Mouse (Mus musculus): Measurements from ENCODE around the gene Gm10295.

The Gm10295 gene

DNA sequence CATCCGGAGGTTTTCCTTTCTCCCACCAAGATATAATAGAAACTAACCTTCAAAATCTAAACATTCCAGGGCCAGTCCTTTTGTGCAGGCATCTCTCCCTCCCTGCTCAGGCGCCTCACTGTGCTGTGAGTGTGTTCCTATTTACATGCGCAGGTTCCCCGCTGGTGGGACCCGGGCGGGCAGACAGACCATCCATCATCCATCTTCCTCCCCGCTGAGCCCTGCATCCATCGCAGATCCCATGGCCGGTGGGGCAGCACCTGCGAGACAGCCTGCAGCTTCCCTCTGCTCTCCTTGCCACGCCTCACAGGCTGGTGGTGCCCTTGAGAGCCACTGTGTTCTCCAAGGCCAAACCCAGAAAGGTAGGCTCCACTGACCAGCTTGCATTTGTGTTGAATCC, at the start of gene Gm10295:
Gene Gm10295, minus strand, starts transcription at position 122 of the 400 bp plus-strand sequence.
- no peak for DNase-seq (ENCODE audit: low spot score)

DNA sequence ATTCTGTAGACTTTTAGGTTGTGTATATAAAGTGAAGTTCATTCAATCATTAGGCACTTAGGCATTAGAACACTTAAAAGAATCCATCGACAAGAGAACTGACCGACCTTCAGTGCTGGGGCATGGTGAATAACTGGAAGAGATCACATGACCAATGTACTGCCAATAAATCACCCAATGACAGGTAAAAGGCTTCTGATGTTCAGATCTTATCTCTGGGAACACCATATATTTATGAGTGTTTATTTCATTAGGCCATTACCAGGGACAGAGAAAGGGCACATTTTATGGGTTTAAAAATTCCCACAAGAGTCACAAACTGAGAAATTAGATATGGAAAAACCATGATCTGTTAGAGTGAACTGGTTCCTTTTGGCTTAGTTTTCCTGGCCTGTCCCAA, 49.7 kb upstream of the Gm10295 start:
- no peak for DNase-seq (ENCODE audit: low spot score)

DNA sequence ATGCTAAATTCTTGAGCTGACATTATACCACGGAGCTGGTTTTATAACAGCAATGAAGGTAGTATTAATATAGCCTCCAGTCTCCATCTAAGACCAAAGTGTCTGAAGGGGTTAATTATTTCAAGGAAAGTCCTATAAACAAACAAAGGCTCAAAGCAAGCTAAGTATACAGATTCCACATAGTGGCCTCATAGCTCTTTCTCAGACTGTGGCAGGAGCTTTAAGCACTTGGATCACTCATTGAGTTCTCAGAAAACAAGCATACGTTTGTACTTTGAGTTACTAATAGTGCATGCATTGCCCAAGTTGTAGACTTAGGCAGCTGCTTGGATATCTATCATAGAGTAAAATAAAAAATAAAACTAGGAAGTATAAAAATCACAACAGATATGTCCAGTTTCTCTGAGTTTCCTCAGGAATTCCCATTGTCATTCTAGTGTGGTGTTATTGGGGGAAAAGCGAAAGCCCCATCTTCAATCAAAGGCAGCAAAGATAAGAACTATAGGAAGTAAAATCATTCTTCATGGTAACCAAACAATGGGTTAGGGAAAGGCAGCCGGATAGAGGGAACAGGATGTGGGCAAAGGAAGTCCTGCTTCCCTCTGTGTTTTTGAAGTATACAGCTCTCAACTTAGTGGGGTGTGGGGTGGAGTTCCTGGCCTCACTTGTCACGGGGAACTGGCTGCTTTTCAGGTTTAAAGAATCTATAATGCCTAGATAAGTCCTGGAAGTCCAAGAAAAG, 48.8 kb upstream of the Gm10295 start:
- DNase-seq (ENCODE audit: low spot score), result no peak

DNA sequence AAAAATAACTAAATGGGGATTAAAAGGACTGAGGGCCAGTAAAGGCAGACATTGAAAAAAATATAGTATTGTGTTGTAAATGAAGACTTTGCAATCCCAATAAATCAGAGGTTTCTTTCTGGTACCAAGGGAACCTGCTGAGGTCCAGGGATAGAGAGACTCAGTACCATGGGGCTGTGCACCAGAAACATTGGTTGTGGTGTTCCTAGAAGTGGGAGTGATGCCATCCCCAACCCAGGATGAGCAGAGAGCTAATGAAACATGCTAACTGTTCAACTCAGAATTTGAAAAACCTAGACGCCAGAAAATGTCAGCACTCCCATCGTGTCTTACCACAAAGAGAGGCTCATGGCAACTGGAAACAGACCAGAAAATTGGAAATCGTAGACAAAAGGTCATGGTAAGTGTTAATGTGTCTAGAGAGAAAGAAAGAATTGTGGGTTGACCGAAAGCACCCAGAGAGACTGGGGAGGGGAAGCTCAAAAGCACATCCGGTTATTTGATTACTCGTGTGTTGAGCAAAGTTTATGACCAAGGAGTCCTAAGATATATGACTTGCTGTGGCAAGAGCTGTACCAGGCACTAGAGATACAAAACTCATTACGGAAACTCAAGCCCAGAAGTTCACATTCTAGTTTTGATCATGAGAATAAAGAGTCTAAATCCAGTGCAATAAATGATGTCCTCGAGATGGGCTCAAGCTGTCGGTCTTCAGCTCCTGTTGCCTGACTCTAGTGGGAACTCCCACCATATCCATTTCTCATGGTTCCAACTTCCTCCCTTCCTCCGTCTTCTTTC, 47.9 kb upstream of the Gm10295 start:
- no peak for DNase-seq (ENCODE audit: low spot score)

DNA sequence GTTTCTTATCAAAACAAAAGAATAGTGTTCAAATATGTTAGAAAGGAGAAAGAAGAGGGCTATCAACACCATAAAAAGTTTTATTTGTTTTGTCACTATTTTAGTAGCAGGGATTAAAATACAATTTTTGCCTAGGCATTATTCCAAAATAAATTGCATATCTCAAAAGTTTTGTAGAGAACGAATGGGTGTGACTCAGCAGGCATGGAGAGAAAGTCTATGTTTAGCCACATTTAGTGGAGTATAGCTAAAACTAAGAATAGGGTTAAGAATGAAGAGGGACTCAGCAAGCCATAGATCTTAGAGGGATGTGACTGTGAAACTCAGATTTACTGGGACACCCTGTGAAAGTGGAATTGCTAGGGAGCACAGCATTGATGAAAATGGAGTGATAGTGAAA, 47.1 kb upstream of the Gm10295 start:
- DNase-seq (ENCODE audit: low spot score), result no peak

DNA sequence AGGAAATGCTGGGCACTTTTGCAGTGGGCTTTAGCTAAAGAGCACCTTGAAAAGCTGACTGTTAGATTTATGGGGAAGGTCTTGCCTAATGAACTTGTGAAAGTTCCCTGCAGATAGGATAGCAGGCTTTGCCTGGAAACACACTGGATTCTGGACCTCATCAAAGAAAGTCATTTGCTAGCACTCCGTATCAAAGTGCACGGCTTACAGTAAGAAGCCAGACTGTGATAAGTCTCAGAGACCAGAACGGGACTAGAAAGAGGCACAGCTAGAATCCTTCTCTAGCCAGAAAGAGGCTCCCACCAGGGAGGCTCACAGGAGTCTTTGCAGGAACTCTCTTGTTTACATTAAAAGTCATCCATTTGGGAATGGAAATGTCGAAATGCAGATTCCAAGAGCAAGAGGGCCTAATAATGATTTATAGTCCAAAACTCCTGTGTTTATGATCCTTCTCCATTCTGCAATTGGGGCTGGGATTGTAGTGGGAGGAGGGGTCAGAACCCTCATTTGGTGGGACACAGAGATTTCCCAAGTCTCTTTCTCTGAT, 41.6 kb upstream of the Gm10295 start:
- no peak for DNase-seq (ENCODE audit: low spot score)

DNA sequence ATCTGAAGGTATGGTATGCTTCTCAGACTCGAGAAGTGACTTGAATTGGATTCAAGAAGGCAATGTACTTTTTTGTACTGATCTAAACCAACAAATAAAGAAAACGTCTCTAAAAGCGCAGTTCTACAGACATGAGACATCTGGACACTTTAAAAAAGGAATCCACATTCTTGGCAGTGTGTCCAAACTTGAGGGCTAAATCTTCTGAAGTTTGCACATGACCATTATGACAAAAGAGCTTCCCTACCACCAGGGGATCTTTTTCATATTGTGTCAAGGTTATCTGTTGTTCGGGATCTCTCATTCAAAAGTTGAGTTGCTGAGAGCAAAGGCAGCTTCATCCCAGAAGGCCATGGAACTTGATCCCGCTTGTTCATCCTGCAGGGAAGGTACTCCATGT, 40.0 kb upstream of the Gm10295 start:
- DNase-seq (ENCODE audit: low spot score), result no peak

DNA sequence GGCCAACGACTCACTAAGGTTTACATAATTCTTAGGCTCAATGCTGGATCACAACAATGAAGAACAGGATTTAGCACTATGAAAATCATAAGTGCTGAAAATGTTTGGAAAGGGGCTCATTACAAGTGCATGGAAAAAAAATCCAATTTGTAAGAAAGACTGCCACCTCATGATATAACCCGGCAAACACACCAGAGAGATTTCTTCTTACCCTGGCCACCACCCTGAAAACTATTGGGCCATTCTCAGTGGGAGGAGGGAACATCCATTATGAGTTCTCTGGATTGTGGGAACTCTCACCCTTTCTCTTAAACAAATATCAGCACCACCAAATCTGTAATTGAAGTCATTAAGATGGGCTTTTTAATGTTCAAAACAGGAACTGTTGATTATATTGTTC, 39.0 kb upstream of the Gm10295 start:
- DNase-seq (ENCODE audit: low spot score), result no peak

DNA sequence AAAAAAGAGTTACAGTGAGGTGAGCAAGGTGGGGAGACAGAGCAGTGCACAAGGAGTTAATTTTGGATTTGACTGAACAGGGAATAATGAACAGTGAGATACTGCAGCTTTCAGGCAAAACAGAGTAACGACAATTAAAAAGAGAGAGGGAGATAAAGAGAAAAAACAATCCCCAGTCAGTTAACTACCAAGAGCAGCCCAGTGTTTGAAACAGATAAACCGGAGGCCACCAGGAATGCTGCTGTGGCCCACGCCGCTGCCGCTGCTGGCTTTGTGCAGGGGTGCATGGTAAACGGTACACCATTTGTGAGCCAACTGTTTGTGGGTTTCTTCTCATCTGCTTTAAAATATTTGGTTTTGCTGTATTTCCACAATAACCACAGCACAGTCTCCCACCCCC, 34.8 kb upstream of the Gm10295 start:
- DNase-seq (ENCODE audit: low spot score), result no peak

DNA sequence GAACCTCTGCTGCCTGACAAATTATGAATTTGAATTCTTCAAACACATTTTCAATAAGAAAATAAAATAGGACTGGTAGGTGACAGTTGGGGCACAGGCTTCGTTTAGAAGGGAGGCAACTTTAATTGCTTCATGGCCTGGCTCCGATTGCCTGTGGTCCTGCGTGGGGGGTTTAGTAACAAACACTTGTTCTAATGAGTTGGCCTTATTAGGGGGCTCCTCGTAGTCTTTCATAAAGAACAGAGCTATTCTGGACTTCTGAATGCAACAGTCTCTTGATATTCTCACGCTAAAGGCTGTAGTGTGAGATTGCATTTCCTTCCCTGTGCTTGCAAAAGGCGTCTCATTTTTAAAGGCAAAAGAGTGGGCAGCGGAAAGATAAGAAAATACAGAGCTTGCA, 33.6 kb upstream of the Gm10295 start:
- DNase-seq (ENCODE audit: low spot score), result no peak

DNA sequence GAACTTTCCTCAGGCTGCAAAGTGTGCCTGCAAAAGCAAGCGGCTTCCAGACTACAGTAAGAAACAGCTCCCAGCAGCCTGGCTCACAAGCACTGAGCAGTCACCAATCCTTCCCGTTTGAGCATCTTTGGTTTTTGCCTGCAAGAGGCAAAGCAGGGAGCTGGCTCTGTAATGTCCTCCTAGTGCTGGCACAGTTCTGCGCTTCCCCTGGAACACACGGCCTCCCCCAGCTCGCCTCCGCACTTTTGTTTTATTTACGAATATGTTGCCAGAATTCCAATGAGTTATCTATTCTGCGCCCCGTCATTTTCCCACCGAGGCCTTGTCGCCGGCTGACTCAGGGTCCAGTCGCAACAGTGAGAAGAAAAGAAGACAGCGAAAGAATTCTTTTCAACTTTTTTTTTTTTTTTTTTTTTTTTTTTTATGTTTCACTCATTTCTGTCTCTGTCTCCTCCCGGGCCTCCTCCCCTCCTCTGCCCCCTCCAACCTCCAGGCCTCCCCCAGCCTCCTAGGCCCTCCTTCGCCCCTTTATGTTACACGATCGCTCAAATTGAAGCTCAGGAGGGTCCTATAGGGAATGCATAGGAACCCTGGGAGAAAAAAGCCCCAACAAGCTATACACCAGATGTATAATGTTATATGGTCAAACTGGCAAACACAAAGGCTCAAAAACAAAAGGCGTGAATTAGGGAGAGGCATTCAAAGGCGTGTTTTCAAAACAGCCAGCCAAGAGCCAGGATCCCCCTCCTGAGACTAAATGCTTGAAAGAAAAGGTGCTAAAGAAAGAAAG, 32.3 kb upstream of the Gm10295 start:
- DNase-seq (ENCODE audit: low spot score), result no peak

DNA sequence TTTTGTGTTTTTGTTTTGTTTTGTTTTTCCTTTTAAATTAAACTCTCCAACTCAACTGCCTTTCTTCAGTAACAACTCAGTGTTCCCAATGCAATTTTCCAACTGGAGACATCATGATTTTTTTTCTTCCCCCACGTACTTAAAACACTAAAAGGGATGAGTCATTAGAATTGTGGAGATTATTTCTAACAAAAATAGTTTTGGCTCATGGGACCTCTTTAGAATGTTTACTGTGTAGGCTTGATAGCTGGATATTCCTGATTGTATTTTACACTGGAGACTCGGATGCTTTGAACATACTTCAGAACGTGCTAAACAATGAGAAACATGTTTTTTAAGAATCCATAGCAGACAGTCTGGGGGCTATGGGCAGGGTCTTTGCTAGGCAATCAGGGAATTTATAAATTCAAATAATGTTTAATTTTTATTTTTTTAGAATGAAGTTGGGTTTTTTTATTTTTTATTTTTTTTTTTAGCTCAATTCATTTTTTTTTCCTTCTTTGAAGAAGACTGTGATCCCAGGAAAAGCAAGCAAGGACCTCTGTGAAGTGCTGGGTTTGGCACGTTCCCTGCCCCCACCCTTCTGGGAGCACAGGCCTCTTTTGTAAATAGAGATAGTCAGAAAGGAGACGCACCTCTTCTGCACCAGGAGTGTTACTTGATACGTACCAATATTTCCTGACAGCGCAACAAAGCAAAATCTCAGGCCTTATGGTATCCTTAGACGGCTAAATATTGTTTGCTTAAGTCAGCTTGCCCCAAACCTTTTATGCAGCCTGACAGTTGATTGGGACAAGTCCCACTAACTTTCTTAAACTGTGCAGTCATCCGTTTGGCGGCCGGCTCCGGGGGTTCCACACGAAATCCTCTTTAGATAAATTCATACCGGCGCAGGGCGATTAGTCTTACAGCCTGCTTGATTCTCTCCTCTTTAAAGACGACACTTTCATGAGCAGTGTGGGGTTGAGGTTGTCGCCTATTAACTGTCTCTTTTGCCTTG, 28.8 kb upstream of the Gm10295 start:
- DNase-seq (ENCODE audit: low spot score), result no peak

DNA sequence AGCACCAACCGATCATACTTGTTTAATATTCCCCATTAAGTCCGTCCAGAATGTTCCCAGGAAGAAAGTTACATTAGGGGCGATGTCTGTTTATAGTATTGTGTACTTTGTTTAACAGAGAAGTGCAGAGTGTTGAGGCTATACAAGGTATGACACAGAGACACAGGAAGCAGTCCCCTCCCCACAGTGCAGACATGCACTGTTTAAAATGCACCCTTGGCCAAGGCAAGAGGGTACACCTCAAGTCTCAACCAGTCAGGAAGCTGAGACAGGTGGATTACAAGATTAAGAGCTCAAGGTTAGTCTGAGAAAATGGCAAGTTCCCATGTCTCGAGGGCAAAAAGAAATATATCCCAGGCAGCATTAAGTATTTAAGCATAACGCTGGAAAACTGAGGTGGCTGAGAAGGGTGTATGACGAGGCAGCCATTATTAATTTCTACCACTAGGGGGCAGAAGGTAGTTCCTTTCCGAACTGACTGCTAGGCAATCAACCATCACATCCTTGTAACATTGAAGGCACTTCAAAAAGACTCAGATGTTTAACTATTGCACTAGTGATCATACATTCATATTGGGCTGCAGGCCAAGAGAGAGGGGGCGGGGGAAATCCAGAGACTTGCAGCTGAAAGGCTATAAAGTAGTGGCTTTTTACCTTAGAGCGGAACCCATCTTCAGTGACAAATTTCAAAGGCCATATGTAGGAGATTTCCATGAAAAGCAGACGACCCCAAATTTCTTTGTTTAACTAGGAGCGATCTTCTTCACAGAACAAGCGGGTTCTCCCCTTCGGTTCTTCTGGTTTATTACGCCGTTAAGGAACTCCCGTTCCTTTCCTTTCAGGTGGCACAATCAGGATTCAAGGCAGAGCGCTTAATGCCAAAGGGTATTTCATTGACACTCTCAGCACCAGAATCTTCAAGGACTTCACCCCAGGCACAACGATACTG, 27.8 kb upstream of the Gm10295 start:
- no peak for DNase-seq (ENCODE audit: low spot score)

DNA sequence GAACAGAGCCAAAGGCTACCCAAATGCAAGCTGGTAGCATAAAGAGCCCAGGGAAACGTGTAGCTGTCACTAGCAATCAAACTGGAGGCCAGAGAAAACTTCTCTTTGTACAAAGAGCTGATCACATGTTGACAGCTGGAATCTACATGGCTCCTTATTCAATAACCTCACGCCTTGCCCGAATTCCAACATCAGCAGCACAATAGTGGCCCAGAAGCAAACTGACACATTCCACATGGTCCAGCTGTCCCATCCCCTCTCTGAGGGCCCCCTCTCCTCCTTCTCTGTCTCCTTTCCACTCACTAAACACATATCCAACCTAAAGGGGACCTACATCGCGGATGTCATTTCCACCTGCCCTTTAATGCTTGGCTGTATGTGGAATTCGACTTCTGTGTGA, 26.7 kb upstream of the Gm10295 start:
- no peak for DNase-seq (ENCODE audit: low spot score)

DNA sequence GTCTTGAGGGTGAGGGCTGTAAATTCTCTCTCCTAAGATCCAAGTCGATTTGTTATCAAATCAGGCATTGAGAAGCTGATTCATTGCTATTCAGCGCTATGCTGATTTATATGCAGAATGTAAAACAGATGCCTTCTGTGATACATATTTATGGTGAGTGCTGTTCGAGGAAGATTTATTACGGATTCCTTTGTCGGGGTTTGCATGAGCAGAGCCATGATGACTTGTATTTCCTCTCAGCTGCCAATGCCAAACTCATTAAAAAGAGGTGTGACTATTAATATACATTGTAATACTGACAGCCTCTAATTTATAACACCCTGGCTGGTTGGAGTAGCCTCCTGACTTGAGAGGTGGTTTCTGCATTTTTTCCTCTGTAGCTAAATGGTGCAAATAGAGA, 22.8 kb upstream of the Gm10295 start:
- DNase-seq (ENCODE audit: low spot score), result no peak

DNA sequence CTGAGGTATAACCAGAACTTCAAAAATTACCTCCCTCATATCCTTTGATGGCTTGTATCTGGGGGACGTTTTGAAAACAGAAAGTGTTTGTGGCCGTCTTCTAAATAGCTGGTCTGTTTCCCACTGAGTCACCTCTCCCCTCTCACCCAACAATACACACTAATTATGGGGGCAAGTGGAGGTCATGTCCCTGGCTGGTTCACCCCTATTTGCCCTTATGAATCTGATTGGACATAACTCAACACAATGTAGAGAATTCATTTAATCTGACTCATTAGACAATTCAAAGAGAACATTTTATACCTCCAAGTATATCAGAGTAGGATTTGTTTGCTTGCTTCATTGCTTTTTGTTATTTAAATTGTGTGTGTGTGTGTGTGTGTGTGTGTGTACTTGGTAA, 20.6 kb upstream of the Gm10295 start:
- no peak for DNase-seq (ENCODE audit: low spot score)

DNA sequence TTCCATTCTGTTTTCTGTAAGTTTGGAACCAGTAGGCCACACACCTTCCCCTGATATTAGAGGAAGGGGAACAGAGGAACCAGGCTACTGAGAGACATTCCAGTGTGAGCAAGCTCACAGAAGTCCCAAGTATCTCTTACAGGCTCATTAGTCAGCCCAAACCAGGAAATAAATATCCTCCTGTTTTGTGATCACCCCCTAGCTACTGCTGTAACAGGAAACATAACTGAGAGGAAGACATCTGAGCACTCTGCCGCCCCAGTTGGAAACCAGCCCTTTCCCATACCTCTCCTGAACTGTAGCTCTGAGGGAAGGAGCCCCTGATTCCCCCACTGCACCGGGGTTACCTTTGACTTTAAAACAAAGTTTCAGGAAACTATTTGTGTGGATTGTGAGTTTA, 19.5 kb upstream of the Gm10295 start:
- no peak for DNase-seq (ENCODE audit: low spot score)

DNA sequence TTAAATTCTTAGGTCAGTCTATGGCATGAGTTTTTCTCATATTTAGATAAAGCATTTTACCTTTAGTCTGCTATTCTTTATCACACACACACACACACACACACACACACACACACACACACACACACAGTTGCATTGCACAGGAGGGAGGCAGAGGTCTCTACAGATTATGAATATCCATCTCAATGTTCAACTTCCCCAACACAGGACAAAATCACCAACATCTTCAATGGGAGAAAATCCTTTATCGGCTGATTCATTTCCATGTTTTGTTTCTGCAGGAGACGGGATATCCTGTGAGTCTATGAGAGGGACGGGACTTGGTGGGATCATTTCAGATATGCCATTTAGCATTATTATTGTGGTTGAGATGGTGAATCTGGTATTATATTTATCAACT, 18.8 kb upstream of the Gm10295 start:
- no peak for DNase-seq (ENCODE audit: low spot score)

DNA sequence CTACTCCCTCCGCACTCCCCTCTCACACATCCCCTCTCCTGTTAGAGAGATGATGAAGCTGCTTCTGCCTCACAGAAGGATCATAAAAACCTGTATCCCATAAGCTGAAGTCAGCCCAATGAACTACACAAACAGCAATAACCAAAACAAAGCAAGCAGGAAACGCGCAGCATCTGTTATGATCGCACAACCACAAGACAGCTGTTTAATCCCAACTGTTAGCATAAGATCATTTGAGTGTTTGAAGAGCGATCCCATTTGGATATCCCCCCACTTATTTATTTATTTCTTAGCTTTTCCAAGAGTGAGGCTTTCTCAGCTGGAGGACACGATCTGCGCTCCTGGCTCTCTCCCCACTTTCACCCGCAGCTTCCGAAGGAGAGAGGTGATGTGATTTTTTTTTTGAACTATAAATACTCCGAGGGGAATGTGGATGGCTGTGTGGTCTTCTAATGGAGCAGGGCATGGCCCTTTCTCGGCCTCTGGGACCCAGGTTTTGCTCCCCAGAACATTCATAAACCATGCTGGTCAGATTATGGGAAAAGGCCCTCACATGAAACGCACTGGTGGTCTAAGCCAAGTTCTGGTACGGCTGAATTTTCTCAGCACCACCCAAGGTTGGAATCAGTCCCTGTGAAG, 17.4 kb upstream of the Gm10295 start:
- no peak for DNase-seq (ENCODE audit: low spot score)

DNA sequence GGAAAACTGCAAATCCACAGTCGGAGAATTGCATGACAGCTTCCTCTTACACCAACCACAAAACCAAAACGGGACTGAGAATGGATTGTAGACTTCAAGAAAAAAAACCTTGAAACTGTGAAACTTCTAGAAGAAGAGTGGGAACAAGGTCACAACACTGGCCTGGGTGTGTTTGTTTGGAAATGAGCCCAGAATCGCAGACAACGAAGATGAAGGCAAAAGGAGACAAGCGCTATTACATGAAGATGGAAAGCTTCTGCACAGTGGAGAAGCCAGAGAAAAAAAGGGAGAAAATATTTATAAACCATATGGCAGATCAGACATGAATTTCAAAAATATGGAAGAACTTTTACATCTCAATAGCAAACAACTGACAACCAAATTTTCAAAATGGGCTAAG, 4.3 kb upstream of the Gm10295 start:
- no peak for DNase-seq (ENCODE audit: low spot score)
